Mouse (Mus musculus) right cerebral cortex, postnatal 14 days (tissue): ENCODE measurements around the gene Fkbp4.

Source experiments
- DNase-seq: peaks from one replicate; pipeline ENCODE4 v3.0.0; 2022

The Fkbp4 gene

GRCm38 (mm10) chr6:128436356-128437005 is 2.0 kb downstream of the Fkbp4 start:
- no peak for DNase-seq

GRCm38 (mm10) chr6:128435474-128435873 is 3.0 kb downstream of the Fkbp4 start:
- no peak for DNase-seq

- no peak for DNase-seq
Observed at GRCm38 (mm10) chr6:128433566-128433965, 4.9 kb downstream of the Fkbp4 start.

- DNase-seq, result no peak
Observed at GRCm38 (mm10) chr6:128432356-128432915, 6.0 kb downstream of the Fkbp4 start.

- no peak for DNase-seq
Observed at GRCm38 (mm10) chr6:128429826-128430225, 8.7 kb downstream of the Fkbp4 start.

GRCm38 (mm10) chr6:128429300-128429699 is 9.2 kb downstream of the Fkbp4 start:
- DNase-seq, result no peak

- no peak for DNase-seq
Observed at GRCm38 (mm10) chr6:128427571-128427970, 10.9 kb downstream of the Fkbp4 start.

- no peak for DNase-seq
Observed at GRCm38 (mm10) chr6:128425046-128425445, 13.4 kb downstream of the Fkbp4 start.

GRCm38 (mm10) chr6:128424269-128425019 is 14.0 kb downstream of the Fkbp4 start, which contains the start of gene Itfg2:
Gene Itfg2 (minus strand): TSS chr6:128424931.
- peak; percentile 95 for DNase-seq

- no peak for DNase-seq
Observed at GRCm38 (mm10) chr6:128423496-128424268, 14.8 kb downstream of the Fkbp4 start.

GRCm38 (mm10) chr6:128421480-128421879 is 17.0 kb downstream of the Fkbp4 start:
- DNase-seq, result no peak

GRCm38 (mm10) chr6:128421036-128421435 is 17.4 kb downstream of the Fkbp4 start:
- no peak for DNase-seq

GRCm38 (mm10) chr6:128418076-128418475 is 20.4 kb downstream of the Fkbp4 start:
- DNase-seq, result no peak

- no peak for DNase-seq
Observed at GRCm38 (mm10) chr6:128416169-128416568, 22.3 kb downstream of the Fkbp4 start.

- peak; percentile 76 for DNase-seq
Observed at GRCm38 (mm10) chr6:128411115-128411514, 27.4 kb downstream of the Fkbp4 start.

- no peak for DNase-seq
Observed at GRCm38 (mm10) chr6:128410305-128410704, 28.2 kb downstream of the Fkbp4 start.

GRCm38 (mm10) chr6:128408544-128409125 is 29.8 kb downstream of the Fkbp4 start:
- no peak for DNase-seq

- no peak for DNase-seq
Observed at GRCm38 (mm10) chr6:128404708-128405107, 33.8 kb downstream of the Fkbp4 start.

- DNase-seq, result peak; percentile 63
Observed at GRCm38 (mm10) chr6:128399421-128400185, 38.9 kb downstream of the Fkbp4 start.

GRCm38 (mm10) chr6:128398996-128399395 is 39.5 kb downstream of the Fkbp4 start, which contains the start of gene Nrip2:
Gene Nrip2 (plus strand): TSS chr6:128399296.
- DNase-seq, result no peak

- DNase-seq, result no peak
Observed at GRCm38 (mm10) chr6:128397574-128398261, 40.8 kb downstream of the Fkbp4 start.
